Mouse (Mus musculus): ENCODE measurements at regions not wholly inside any gene's neighbourhood (a gene's known extent, or its start where the extent isn't known, plus 50 kb on each side); places are given as distances from the start of the nearest gene placed in this dataset.
"Not testable (repeated sequence)": the region's sequence is repeated elsewhere in the genome, so short reads cannot be mapped to it uniquely, and the experiment has no call there.

DNA sequence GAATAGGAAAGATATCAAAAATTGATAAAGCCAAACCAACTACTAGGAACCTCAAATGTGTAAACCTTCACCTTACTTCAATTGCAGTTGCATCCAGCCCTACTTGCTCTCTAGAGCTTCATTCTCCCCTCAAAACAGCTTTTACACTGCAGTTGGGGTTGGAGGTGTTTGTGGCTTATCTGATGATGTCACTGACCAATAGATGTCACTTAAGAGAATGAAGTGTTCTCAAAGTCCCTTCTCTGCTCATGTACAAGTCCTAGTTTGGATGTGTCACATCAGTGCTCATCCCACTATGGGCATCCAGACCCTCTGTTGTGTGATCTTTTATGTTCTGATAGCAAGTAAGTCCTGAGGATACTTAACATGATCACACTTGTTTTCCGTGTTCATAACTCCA, 105.6 kb upstream of the 2210010C04Rik start:
- Histone ChIP-seq H3K27me3 (ENCODE audit: control insufficient read depth, insufficient read depth, low read length) (no peaks in the 10 kb centered on the region), H3K9me3 (ENCODE audit: control insufficient read depth, low read length) (no peaks in the 10 kb centered on the region), H3K9ac (ENCODE audit: low read depth, low read length) (no peak overlapping the region), H3K4me2 (replicated peaks; ENCODE audit: low read depth, low read length) (no peak overlapping the region), H3K27ac (ENCODE audit: low read depth, low read length) (no peak overlapping the region), H3K4me1 (replicated peaks; ENCODE audit: control insufficient read depth, insufficient read depth, low read length) (no peaks in the 10 kb centered on the region), H3K4me3 (ENCODE audit: low read depth, low read length) (no peak overlapping the region), H3K36me3 (ENCODE audit: control insufficient read depth, insufficient read depth, low read length) (no peaks in the 10 kb centered on the region)
- ATAC-seq (ENCODE audit: low FRiP score): no peak
- DNase-seq (ENCODE audit: low spot score): no peak
- 94% methylated on average over 1 of the region's 1 CpGs for WGBS

DNA sequence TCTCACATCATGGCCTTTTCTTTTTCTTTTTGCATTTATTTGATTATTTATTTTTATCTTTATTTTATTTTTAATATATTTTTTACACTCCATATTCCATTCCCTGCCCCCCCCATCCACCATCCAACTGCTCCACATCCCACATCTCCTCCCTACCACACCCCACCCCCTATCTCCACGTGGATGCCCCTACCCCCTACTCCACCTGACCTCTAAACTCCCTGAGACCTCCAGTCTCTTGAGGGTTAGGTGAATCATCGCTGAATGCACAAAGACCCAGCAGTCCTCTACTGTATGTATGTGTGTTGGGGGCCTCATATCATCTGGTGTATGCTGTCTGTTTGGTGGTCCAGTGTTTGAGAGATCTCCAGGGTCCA, 102.1 kb upstream of the 2210010C04Rik start:
- DNase-seq (ENCODE audit: low spot score); H3K4me1 ChIP-seq (replicated peaks; ENCODE audit: control insufficient read depth, insufficient read depth, low read length); H3K27me3 ChIP-seq (ENCODE audit: control insufficient read depth, insufficient read depth, low read length); H3K4me2 ChIP-seq (replicated peaks; ENCODE audit: low read depth, low read length); H3K36me3 ChIP-seq (ENCODE audit: control insufficient read depth, insufficient read depth, low read length); H3K27ac ChIP-seq (ENCODE audit: low read depth, low read length); H3K4me3 ChIP-seq (ENCODE audit: low read depth, low read length); H3K9ac ChIP-seq (ENCODE audit: low read depth, low read length); H3K9me3 ChIP-seq (ENCODE audit: control insufficient read depth, low read length): not testable (repeated sequence)
- peak; percentile 61 for ATAC-seq (ENCODE audit: low FRiP score)
- 50% methylated on average over 2 of the region's 2 CpGs for WGBS

DNA sequence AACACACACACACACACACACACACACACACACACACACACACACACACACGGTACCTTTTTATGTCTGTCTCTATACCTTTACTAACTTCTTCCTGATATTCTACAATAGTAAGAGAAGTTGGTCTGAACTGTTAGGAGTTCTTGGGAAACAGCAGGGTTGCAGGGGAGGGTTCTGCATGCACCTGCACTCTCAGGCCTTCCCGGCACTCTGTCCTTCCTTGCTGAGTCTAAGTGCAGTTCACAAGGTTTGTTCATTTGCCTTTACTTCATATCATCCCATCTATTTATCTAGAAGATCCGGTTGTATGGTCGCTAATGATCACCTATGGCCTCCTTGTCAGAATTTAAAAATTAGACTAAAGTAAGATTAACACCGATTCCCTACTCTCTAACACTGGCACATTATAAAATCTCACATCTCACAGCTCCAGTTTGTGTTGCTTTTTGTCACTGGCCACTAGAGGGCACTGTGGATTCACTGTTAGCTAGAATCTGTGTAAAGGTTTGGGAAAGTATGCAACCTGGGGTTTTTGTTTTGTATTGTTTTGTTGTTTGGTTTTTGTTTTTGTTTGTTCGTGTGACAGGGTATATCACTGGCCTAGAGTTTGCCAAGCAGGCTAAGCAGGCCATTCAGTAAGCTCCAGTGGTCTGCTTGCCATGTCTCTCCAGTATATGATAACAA, 101.5 kb upstream of the 2210010C04Rik start:
- Histone ChIP-seq H3K9ac (ENCODE audit: low read depth, low read length) (no peak overlapping the region), H3K4me3 (ENCODE audit: low read depth, low read length) (no peak overlapping the region), H3K9me3 (ENCODE audit: control insufficient read depth, low read length) (no peaks in the 10 kb centered on the region), H3K27ac (ENCODE audit: low read depth, low read length) (no peak overlapping the region), H3K27me3 (ENCODE audit: control insufficient read depth, insufficient read depth, low read length) (no peaks in the 10 kb centered on the region), H3K4me1 (replicated peaks; ENCODE audit: control insufficient read depth, insufficient read depth, low read length) (no peaks in the 10 kb centered on the region), H3K36me3 (ENCODE audit: control insufficient read depth, insufficient read depth, low read length) (no peaks in the 10 kb centered on the region), H3K4me2 (replicated peaks; ENCODE audit: low read depth, low read length) (no peak overlapping the region)
- DNase-seq (ENCODE audit: low spot score) (peak; percentile 76), ATAC-seq (ENCODE audit: low FRiP score) (peak; percentile 67)
- WGBS: 37% methylated on average over 6 of the region's 6 CpGs

DNA sequence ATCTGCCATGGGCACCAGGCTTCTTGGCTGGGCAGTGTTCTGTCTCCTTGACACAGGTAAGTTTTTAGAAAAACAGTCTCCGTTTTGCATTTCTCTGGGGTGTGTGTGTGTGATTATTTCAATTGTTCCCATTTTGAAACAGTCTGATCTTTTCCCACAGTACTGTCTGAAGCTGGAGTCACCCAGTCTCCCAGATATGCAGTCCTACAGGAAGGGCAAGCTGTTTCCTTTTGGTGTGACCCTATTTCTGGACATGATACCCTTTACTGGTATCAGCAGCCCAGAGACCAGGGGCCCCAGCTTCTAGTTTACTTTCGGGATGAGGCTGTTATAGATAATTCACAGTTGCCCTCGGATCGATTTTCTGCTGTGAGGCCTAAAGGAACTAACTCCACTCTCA, 99.9 kb upstream of the 2210010C04Rik start:
- Histone ChIP-seq H3K4me2 (replicated peaks; ENCODE audit: low read depth, low read length) (no peak overlapping the region), H3K4me1 (replicated peaks; ENCODE audit: control insufficient read depth, insufficient read depth, low read length) (no peaks in the 10 kb centered on the region), H3K9ac (ENCODE audit: low read depth, low read length) (no peak overlapping the region), H3K27ac (ENCODE audit: low read depth, low read length) (no peak overlapping the region), H3K9me3 (ENCODE audit: control insufficient read depth, low read length) (no peaks in the 10 kb centered on the region), H3K27me3 (ENCODE audit: control insufficient read depth, insufficient read depth, low read length) (no peaks in the 10 kb centered on the region), H3K36me3 (ENCODE audit: control insufficient read depth, insufficient read depth, low read length) (no peaks in the 10 kb centered on the region), H3K4me3 (ENCODE audit: low read depth, low read length) (no peak overlapping the region)
- no peak for ATAC-seq (ENCODE audit: low FRiP score)
- DNase-seq (ENCODE audit: low spot score): no peak
- WGBS: 77% methylated on average over 4 of the region's 4 CpGs

DNA sequence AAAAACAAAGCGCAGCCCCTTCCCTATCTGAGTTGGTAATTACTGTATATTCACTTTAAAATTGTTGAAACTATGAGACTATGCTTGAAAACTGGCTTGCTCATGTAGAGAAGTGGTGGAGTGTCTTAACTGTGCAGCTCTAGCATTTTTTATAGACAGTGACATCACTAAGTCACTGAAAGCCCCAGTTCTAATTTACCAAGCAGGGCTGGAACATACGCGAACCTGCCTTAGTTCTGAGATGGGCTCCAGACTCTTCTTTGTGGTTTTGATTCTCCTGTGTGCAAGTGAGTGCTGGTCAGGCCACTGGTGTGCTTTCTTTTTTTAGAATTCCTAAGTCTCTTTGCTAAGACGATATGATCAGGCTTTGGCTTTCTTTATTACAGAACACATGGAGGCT, 94.6 kb upstream of the 2210010C04Rik start:
- Histone ChIP-seq H3K9me3 (ENCODE audit: control insufficient read depth, low read length) (no peaks in the 10 kb centered on the region), H3K4me1 (replicated peaks; ENCODE audit: control insufficient read depth, insufficient read depth, low read length) (no peaks in the 10 kb centered on the region), H3K4me2 (replicated peaks; ENCODE audit: low read depth, low read length) (no peak overlapping the region), H3K36me3 (ENCODE audit: control insufficient read depth, insufficient read depth, low read length) (no peaks in the 10 kb centered on the region), H3K27ac (ENCODE audit: low read depth, low read length) (no peak overlapping the region), H3K4me3 (ENCODE audit: low read depth, low read length) (no peak overlapping the region), H3K27me3 (ENCODE audit: control insufficient read depth, insufficient read depth, low read length) (no peaks in the 10 kb centered on the region), H3K9ac (ENCODE audit: low read depth, low read length) (no peak overlapping the region)
- WGBS: 91% methylated on average over 4 of the region's 4 CpGs
- ATAC-seq (ENCODE audit: low FRiP score) (no peak), DNase-seq (ENCODE audit: low spot score) (no peak)

DNA sequence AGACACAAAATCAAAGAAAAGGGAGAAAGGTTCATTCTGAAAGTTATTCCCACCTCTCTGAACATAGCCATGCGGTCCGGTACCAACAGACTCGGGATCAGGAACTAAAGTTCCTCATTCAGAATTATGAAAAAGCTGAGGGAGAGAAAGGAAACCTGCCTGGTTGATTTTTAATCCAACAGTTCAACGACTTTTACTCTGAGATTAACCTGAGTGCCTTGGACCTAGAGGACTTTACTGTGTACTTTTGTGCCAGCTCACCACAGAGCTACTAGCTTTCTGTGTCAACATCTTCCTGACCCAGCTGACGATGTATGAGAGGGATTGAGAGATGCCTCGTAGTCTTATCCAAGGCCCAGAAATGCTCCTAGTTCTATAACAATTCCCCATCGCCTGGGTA, 92.5 kb upstream of the 2210010C04Rik start:
- Histone ChIP-seq H3K4me3 (ENCODE audit: low read depth, low read length) (no peak overlapping the region), H3K4me1 (replicated peaks; ENCODE audit: control insufficient read depth, insufficient read depth, low read length) (no peaks in the 10 kb centered on the region), H3K27me3 (ENCODE audit: control insufficient read depth, insufficient read depth, low read length) (no peaks in the 10 kb centered on the region), H3K9me3 (ENCODE audit: control insufficient read depth, low read length) (no peaks in the 10 kb centered on the region), H3K36me3 (ENCODE audit: control insufficient read depth, insufficient read depth, low read length) (no peaks in the 10 kb centered on the region), H3K9ac (ENCODE audit: low read depth, low read length) (no peak overlapping the region), H3K27ac (ENCODE audit: low read depth, low read length) (no peak overlapping the region), H3K4me2 (replicated peaks; ENCODE audit: low read depth, low read length) (no peak overlapping the region)
- DNase-seq (ENCODE audit: low spot score): no peak
- 81% methylated on average over 7 of the region's 7 CpGs for WGBS
- ATAC-seq (ENCODE audit: low FRiP score): no peak

DNA sequence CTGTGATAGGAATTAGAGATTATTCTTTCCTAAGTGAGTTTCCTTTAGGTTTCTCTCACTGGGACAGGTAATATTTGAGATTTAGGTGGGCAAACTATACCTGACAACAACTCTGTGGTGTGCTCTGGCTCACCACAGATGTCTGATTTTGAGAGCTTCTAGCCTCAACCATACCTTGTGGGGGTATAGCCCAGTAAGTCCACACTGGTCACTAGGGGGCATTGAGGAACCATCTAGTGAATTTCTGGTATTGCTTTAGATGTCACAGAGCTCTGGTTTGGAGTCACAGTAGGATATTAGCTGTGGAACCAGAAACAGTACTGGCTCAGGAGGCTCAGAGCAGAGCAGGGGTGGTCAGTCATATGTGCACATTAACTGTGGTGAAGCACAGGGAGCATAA, 91.5 kb upstream of the 2210010C04Rik start:
- no peak overlapping the region for H3K4me3 ChIP-seq (ENCODE audit: low read depth, low read length)
- H3K36me3 ChIP-seq (ENCODE audit: control insufficient read depth, insufficient read depth, low read length): no peaks in the 10 kb centered on the region
- H3K9me3 ChIP-seq (ENCODE audit: control insufficient read depth, low read length): no peaks in the 10 kb centered on the region
- H3K4me2 ChIP-seq (replicated peaks; ENCODE audit: low read depth, low read length): no peak overlapping the region
- H3K9ac ChIP-seq (ENCODE audit: low read depth, low read length): no peak overlapping the region
- no peaks in the 10 kb centered on the region for H3K4me1 ChIP-seq (replicated peaks; ENCODE audit: control insufficient read depth, insufficient read depth, low read length)
- no peak overlapping the region for H3K27ac ChIP-seq (ENCODE audit: low read depth, low read length)
- DNase-seq (ENCODE audit: low spot score) (no peak), ATAC-seq (ENCODE audit: low FRiP score) (no peak)
- H3K27me3 ChIP-seq (ENCODE audit: control insufficient read depth, insufficient read depth, low read length): no peaks in the 10 kb centered on the region

DNA sequence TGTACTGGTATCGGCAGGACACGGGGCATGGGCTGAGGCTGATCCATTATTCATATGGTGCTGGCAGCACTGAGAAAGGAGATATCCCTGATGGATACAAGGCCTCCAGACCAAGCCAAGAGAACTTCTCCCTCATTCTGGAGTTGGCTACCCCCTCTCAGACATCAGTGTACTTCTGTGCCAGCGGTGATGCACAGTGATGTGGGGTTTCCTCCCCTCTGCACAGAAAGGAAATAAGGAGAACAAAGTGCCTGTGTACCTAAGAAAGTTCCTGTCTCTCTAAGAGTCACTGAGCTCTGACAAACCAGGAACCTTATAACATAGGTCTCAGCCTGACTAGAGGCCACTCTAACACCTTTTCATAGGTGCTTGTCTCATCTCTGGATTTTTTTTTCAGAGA, 86.3 kb upstream of the 2210010C04Rik start:
- Histone ChIP-seq H3K9me3 (ENCODE audit: control insufficient read depth, low read length) (no peaks in the 10 kb centered on the region), H3K4me3 (ENCODE audit: low read depth, low read length) (no peak overlapping the region), H3K27me3 (ENCODE audit: control insufficient read depth, insufficient read depth, low read length) (no peaks in the 10 kb centered on the region), H3K36me3 (ENCODE audit: control insufficient read depth, insufficient read depth, low read length) (no peaks in the 10 kb centered on the region), H3K27ac (ENCODE audit: low read depth, low read length) (no peak overlapping the region), H3K9ac (ENCODE audit: low read depth, low read length) (no peak overlapping the region), H3K4me2 (replicated peaks; ENCODE audit: low read depth, low read length) (no peak overlapping the region), H3K4me1 (replicated peaks; ENCODE audit: control insufficient read depth, insufficient read depth, low read length) (no peaks in the 10 kb centered on the region)
- DNase-seq (ENCODE audit: low spot score): no peak
- ATAC-seq (ENCODE audit: low FRiP score): no peak
- 90% methylated on average over 3 of the region's 3 CpGs for WGBS

DNA sequence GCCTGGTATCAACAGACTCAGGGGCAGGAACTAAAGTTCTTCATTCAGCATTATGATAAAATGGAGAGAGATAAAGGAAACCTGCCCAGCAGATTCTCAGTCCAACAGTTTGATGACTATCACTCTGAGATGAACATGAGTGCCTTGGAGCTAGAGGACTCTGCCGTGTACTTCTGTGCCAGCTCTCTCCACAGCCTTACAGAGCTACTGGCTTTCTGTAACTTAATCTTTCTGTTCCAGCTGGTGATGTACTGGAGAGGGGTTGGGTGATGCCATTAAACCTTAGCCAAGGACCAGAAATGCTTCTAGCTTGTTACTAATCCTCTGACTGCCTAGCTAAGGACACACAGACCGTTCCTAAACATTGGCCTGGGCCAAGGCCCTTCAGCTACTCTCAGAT, 83.9 kb upstream of the 2210010C04Rik start:
- no peak overlapping the region for H3K4me3 ChIP-seq (ENCODE audit: low read depth, low read length)
- 91% methylated on average over 2 of the region's 2 CpGs for WGBS
- H3K4me2 ChIP-seq (replicated peaks; ENCODE audit: low read depth, low read length): no peak overlapping the region
- H3K36me3 ChIP-seq (ENCODE audit: control insufficient read depth, insufficient read depth, low read length): no peaks in the 10 kb centered on the region
- ATAC-seq (ENCODE audit: low FRiP score): no peak
- no peak for DNase-seq (ENCODE audit: low spot score)
- no peak overlapping the region for H3K9ac ChIP-seq (ENCODE audit: low read depth, low read length)
- H3K27ac ChIP-seq (ENCODE audit: low read depth, low read length): no peak overlapping the region
- no peaks in the 10 kb centered on the region for H3K27me3 ChIP-seq (ENCODE audit: control insufficient read depth, insufficient read depth, low read length)
- no peaks in the 10 kb centered on the region for H3K9me3 ChIP-seq (ENCODE audit: control insufficient read depth, low read length)
- H3K4me1 ChIP-seq (replicated peaks; ENCODE audit: control insufficient read depth, insufficient read depth, low read length): no peaks in the 10 kb centered on the region
